Mouse (Mus musculus): ENCODE measurements around the gene Cops9.

DNA sequence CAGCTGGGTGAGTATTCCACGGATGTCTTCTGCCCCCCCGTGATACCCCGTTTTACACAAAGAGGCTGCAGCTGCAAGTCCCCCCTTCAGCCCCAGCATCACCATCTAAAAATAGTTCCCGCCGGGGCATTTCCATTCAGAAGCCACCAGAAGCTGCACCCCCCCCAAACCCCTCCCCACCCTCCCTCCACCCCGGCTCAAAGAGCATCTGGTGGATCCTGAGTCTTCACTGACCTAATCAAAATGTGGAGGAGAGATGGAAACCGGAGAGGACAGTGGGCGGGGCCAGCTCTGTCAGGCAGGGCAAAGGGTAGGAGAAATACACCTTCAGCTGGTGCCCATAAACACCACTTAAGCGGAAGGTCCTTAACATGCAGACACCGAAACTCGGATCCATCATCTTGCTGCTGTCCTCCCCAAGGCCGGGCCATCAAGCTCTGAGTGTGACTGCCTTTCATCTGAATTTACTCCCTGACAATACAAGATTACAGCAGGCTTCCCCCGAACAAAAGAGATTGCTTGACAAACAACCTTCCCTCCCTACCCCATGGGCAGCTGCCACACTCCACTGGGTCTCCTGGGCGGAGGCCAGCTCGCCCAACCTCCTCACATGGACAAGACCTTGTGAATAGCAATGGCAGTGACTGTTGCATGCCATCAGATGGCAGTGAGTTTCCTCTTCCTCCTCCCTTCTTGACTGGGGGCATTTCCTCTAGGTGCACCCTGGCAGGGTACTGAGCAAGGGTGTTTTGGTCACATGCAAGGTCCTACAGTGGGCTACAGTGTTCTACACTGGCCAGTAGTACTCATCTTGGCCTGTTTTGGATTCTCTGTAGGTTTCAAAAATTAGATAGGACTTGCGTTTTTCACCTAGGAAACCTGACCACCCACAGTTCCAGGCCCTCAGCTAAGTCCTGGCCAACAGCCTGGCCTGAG is 39.2 kb upstream of the Cops9 start:
- TF ChIP-seq POLR2A (IDR thresholded peaks at IDR 0.05; ENCODE audit: borderline replicate concordance, insufficient read depth, low read length): no peak
- no peak for TF ChIP-seq CTCF (IDR thresholded peaks at IDR 0.05; ENCODE audit: borderline replicate concordance, insufficient read depth, low read depth, low read length)
